Mouse (Mus musculus) stomach, embryonic 14.5 days (tissue): ENCODE data around the gene Mc1r. TPM values are rescaled to one million over a fixed set of nuclear protein-coding genes. Genes with fewer than 3 reads are reported as not detected.
"Not testable (repeated sequence)": the region's sequence is repeated elsewhere in the genome, so short reads cannot be mapped to it uniquely, and the experiment has no call there.

ENCODE experiments used
- ATAC-seq: fragments of 200-750 bp; cut with Nextera tagmentation; 2 replicates; pipeline ENCODE4 v1.8.0; 2017; ENCODE audit warnings: low read depth, moderate TSS enrichment; ENCODE audit not compliant: insufficient number of reproducible peaks, insufficient read depth, low FRiP score
- H3K27ac ChIP-seq: fragments of 300-500 bp; sonication (generic); 2 replicates; pipeline ENCODE4 v1.5.1; 2014; ENCODE audit warnings: mild to moderate bottlenecking, low read length, moderate library complexity, mixed read lengths
- H3K27me3 ChIP-seq: fragments of 300-500 bp; sonication (generic); 2 replicates; pipeline ENCODE4 v1.6.1; 2014; ENCODE audit warnings: low read length, control low read depth, mixed read lengths; ENCODE audit not compliant: control insufficient read depth, insufficient read depth
- H3K36me3 ChIP-seq: fragments of 300-500 bp; sonication (generic); 2 replicates; pipeline ENCODE4 v1.6.1; 2014; ENCODE audit warnings: mild to moderate bottlenecking, control low read depth, low read length, moderate library complexity, mixed read lengths; ENCODE audit not compliant: control insufficient read depth, insufficient read depth
- H3K4me1 ChIP-seq: fragments of 300-500 bp; sonication (generic); 2 replicates; pipeline ENCODE4 v1.6.1; 2014; ENCODE audit warnings: low read length, control low read depth, mixed read lengths; ENCODE audit not compliant: control insufficient read depth, insufficient read depth
- H3K4me2 ChIP-seq: fragments of 300-500 bp; sonication (generic); replicated peaks from 2 replicates; pipeline ENCODE4 v1.6.1; 2014; ENCODE audit warnings: low read depth, low read length, control low read depth
- H3K4me3 ChIP-seq: fragments of 300-500 bp; sonication (generic); 2 replicates; pipeline ENCODE4 v1.5.1; 2014; ENCODE audit warnings: low read depth, low read length, control low read depth
- H3K9ac ChIP-seq: fragments of 300-500 bp; sonication (generic); replicated peaks from 2 replicates; pipeline ENCODE4 v1.6.1; 2014; ENCODE audit warnings: low read depth, mild to moderate bottlenecking, control low read depth, low read length, moderate library complexity, mixed read lengths
- H3K9me3 ChIP-seq: fragments of 300-500 bp; sonication (generic); 2 replicates; pipeline ENCODE4 v1.6.1; 2016; ENCODE audit warnings: low read depth, low read length, control low read depth; ENCODE audit not compliant: control insufficient read depth
- WGBS: fragments of 180-500 bp; shearing (Covaris S2); extraction: QIAGEN DNeasy Blood & Tissue Kit; methylation state at CpG from one replicate; pipeline ENCODE4 v1.1.7; 2014; 5-methylcytosine and 5-hydroxymethylcytosine counted together
- polyA plus RNA-seq: library from polyadenylated mRNA; unstranded; fragments of >200 nt; fragmentation: Nextera tagmentation; extraction: Ambion mirVana; gene quantifications from 2 replicates; pipeline ENCODE4 v1.2.1, GENCODE M21; 2014

Gene Mc1r
- polyA plus RNA-seq, 1 experiment from 2014 or later = 0.10 TPM

DNA sequence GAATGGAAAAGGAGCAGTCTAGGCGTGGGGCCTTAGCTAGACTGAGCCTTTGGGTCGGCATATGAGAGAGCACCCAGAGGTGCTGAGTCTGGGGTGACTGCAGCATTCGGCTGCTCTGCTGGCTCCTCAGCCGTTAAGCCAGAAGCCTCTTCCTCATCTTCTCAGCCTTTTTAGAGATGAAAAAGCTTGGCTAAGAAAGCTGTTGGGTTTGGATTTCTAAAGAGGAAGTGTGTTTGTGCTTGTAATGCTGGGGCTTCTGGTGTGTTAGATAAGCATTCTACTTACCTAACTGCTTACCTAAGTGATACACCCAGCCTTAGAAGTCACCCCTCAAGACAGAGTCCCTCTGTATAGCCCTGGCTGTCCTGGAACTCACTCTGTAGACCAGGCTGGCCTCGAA, 43.9 kb downstream of the Mc1r start:
- no peaks in the 10 kb centered on the region for H3K27me3 ChIP-seq
- H3K4me1 ChIP-seq = no peaks in the 10 kb centered on the region
- no peak overlapping the region for H3K4me2 ChIP-seq
- no peak overlapping the region for H3K9ac ChIP-seq
- H3K4me3 ChIP-seq = no peak overlapping the region
- 87% methylated on average over 5 of the region's 5 CpGs for WGBS
- ATAC-seq = no peak
- H3K27ac ChIP-seq = no peak overlapping the region
- H3K36me3 ChIP-seq = peaks cover 16% of the 10 kb centered on the region
- H3K9me3 ChIP-seq = no peaks in the 10 kb centered on the region

DNA sequence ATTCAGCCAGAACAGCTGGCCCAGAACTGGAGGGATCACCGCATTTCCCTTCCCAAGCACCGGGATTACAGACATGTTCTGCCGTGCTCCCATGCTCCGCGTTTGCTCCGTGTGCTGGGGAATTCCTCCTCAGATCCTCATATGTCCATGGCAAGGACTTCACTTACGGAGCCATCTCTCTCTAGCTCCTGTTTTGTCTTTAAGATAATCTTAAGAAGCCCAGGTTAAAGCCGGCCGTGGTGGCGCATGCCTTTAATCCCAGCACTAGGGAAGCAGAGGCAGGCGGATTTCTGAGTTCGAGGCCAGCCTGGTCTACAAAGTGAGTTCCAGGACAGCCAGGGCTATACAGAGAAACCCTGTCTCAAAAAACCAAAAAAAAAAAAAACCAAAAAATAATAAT, 44.8 kb downstream of the Mc1r start:
- H3K4me2 ChIP-seq, H3K9ac ChIP-seq, H3K4me1 ChIP-seq, ATAC-seq, H3K4me3 ChIP-seq, H3K27me3 ChIP-seq, H3K27ac ChIP-seq, H3K9me3 ChIP-seq: not testable (repeated sequence)
- H3K36me3 ChIP-seq = peaks cover 16% of the 10 kb centered on the region
- WGBS = 92% methylated on average over 12 of the region's 12 CpGs

DNA sequence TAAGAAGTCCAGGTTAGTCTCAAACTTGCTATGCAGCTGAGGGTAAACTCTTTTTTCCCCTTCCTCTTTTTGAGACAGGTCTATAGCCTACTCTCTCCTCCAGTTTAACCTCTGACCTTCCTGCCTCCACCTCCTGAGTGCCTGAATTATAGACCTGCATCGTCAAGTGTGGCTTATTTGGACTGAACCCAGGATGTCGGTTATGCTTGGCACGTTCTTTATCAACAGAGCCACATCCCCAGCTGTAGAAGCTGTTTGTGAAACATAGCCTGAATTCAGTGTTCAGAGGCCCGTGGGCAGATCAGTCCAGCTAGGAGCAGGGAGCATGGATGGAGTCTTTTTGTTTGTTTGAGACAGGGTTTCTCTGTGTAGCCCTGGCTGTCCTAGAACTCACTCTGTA, 45.2 kb downstream of the Mc1r start:
- no peak overlapping the region for H3K4me2 ChIP-seq
- no peak overlapping the region for H3K9ac ChIP-seq
- no peak overlapping the region for H3K4me3 ChIP-seq
- H3K4me1 ChIP-seq = no peaks in the 10 kb centered on the region
- no peaks in the 10 kb centered on the region for H3K9me3 ChIP-seq
- no peak for ATAC-seq
- WGBS = 82% methylated on average over 4 of the region's 4 CpGs
- no peaks in the 10 kb centered on the region for H3K27me3 ChIP-seq
- H3K36me3 ChIP-seq = peaks cover 16% of the 10 kb centered on the region
- no peak overlapping the region for H3K27ac ChIP-seq

DNA sequence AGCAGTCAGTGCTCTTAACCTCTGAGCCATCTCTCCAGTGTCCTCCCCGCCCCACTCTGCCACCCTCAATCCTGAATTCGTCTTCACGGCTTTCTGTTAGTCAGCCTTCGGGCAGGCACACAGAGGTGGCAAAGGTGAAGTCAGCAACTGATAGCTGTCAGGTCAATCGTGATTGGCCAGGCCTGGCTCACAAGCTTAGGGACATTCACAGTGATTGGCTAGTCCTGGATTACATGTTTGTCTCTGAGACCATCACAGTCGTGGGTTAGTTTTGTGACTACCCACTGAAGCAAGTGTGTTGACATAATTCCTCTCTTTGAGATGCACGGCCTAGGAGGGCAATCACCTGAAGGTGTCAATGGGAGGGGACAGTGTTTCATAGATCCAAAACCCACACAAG, 46.4 kb downstream of the Mc1r start:
- Histone ChIP-seq H3K9me3 (no peaks in the 10 kb centered on the region), H3K27ac (no peak overlapping the region), H3K9ac (no peak overlapping the region), H3K27me3 (no peaks in the 10 kb centered on the region), H3K4me1 (no peaks in the 10 kb centered on the region), H3K4me2 (no peak overlapping the region), H3K4me3 (no peak overlapping the region), H3K36me3 (peaks cover 25% of the 10 kb centered on the region)
- ATAC-seq = no peak
- WGBS = 70% methylated on average over 7 of the region's 7 CpGs

DNA sequence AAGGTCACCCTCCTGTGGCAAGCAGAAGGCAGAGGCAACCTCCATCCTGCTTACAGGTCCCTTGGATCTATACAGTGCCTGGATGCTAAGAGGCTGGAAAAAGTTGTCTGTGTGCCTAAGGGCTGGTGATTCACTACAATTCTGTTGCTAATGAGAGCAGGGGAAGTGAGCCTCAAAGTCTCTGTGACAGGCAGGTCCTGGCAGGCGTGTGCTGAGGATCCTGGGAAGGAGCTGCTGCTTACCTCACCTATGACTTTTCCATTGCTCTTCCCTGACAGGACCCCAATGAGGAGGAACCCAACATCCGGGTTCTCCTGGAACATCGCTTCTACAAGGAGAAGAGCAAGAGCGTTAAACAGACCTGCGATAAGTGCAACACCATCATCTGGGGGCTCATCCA, 47.0 kb downstream of the Mc1r start:
- Histone ChIP-seq H3K4me2 (no peak overlapping the region), H3K27me3 (no peaks in the 10 kb centered on the region), H3K4me1 (no peaks in the 10 kb centered on the region), H3K36me3 (peaks cover 28% of the 10 kb centered on the region), H3K9ac (no peak overlapping the region), H3K9me3 (no peaks in the 10 kb centered on the region), H3K27ac (no peak overlapping the region), H3K4me3 (no peak overlapping the region)
- 81% methylated on average over 5 of the region's 5 CpGs for WGBS
- ATAC-seq = no peak

DNA sequence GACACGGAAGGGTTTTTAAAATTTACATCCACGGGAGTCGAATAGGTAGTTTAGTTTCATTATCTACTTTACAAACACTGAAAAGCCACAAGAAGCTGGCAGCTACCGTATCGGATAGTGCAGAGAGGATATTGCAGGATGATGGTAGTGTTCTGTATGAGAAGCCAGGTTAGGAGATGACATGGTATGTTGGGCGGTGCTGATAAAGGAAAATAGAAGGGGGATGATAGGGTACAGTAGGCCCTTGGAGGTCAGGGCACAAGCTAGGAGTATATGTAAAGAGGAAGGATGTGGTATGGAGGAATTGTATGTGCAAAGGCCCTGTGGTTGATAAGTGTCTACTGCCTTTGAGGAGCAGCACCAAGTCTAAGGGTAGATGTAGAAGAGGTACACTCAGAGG, 47.7 kb downstream of the Mc1r start:
- Histone ChIP-seq H3K27ac (no peak overlapping the region), H3K4me3 (no peak overlapping the region), H3K9me3 (no peaks in the 10 kb centered on the region), H3K4me1 (no peaks in the 10 kb centered on the region), H3K9ac (no peak overlapping the region), H3K27me3 (no peaks in the 10 kb centered on the region), H3K36me3 (peaks cover 28% of the 10 kb centered on the region), H3K4me2 (no peak overlapping the region)
- no peak for ATAC-seq
- WGBS = 92% methylated on average over 6 of the region's 6 CpGs

Other genes with a start within 250 kb of the Mc1r start
- 20.4 and 23.9 TPM in 2 replicates for gene Sult5a1, start 248.8 kb upstream of the Mc1r start, polyA plus RNA-seq
- gene Dpep1, start 220.9 kb upstream of the Mc1r start, polyA plus RNA-seq = 1.1 and 1.7 TPM in 2 replicates
- 90.6 and 106 TPM in 2 replicates for gene Chmp1a, start 194.3 kb upstream of the Mc1r start, polyA plus RNA-seq
- 4.1 and 5.7 TPM in 2 replicates for gene Spata33, start 194.3 kb upstream of the Mc1r start, polyA plus RNA-seq
- 36.3 and 37.5 TPM in 2 replicates for gene Cdk10, start 182.3 kb upstream of the Mc1r start, polyA plus RNA-seq
- gene Spata2l, start 170.9 kb upstream of the Mc1r start, polyA plus RNA-seq = 4.1 and 4.7 TPM in 2 replicates
- gene Zfp276, start 152.9 kb upstream of the Mc1r start, polyA plus RNA-seq = 21.8 and 23.2 TPM in 2 replicates
- 26.5 and 29.7 TPM in 2 replicates for gene Vps9d1, start 152.8 kb upstream of the Mc1r start, polyA plus RNA-seq
- gene Fanca, start 88.5 kb upstream of the Mc1r start, polyA plus RNA-seq = 29.4 and 33.6 TPM in 2 replicates
- gene Spire2, start 74.4 kb upstream of the Mc1r start, polyA plus RNA-seq = 2.2 and 3.1 TPM in 2 replicates
- gene Tcf25, start 33.4 kb upstream of the Mc1r start, polyA plus RNA-seq = 161 and 177 TPM in 2 replicates
- gene Tubb3, start 4.3 kb downstream of the Mc1r start, polyA plus RNA-seq = 83.3 and 89.6 TPM in 2 replicates
- gene Def8, start 16.4 kb downstream of the Mc1r start, polyA plus RNA-seq = 30.2 and 30.9 TPM in 2 replicates
- gene Afg3l1, start 70.8 kb downstream of the Mc1r start, polyA plus RNA-seq = 35.8 and 36.3 TPM in 2 replicates
- 4.0 and 5.7 TPM in 2 replicates for gene Dbndd1, start 108.4 kb downstream of the Mc1r start, polyA plus RNA-seq
- 31.3 and 32.5 TPM in 2 replicates for gene Gas8, start 111.7 kb downstream of the Mc1r start, polyA plus RNA-seq
- gene Rhou, start 246.8 kb downstream of the Mc1r start, polyA plus RNA-seq = 10.8 and 11.7 TPM in 2 replicates